Mouse (Mus musculus): ENCODE results near the gene Memo1.

DNA sequence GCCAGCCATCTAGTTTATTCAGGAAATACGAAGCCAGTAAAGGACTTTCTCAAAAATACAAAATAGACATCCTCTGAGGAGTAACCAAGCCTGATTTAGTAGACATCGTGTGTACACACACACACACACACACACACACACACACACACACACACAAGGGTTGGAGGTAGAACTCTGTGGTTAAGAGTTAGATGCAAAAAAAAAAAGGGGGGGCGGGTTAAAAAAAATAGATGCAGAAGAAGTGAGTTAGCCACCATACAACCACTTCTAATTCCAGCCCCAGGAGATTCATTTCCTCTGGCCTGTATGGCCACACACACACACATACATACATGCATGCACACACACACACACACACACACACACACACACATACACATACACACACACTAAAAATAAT is 13.3 kb downstream of the Memo1 start:
- TF ChIP-seq MEF2A (IDR thresholded peaks at IDR 0.05; ENCODE audit: extremely low read depth, insufficient replicate concordance, low read depth, low read length, poor library complexity, severe bottlenecking) (no peak), TBP (IDR thresholded peaks at IDR 0.05; ENCODE audit: low read depth, low read length) (no peak), CTCF (IDR thresholded peaks at IDR 0.05 in 2 of 3, conservative IDR thresholded peaks at IDR 0.05 in 1 of 3; ENCODE audit: control insufficient read depth in 1 of 3, insufficient read depth in 1 of 3, low read depth in 2 of 3, low read length in 3 of 3, poor library complexity in 1 of 3, severe bottlenecking in 1 of 3) (no peak), SMC3 (IDR thresholded peaks at IDR 0.05; ENCODE audit: low read depth, low read length) (no peak), NRF1 (IDR thresholded peaks at IDR 0.05; ENCODE audit: insufficient read depth, low read depth, low read length, poor library complexity, severe bottlenecking) (no peak), EP300 (IDR thresholded peaks at IDR 0.05; ENCODE audit: low read depth in 1 of 2, low read length in 2 of 2) (no peak)
